Mouse (Mus musculus): ENCODE measurements around the gene Slc47a1. TPM values are rescaled to one million over a fixed set of nuclear protein-coding genes. Genes with fewer than 3 reads are reported as not detected.
"Not testable (repeated sequence)": the region's sequence is repeated elsewhere in the genome, so short reads cannot be mapped to it uniquely, and the experiment has no call there.

Slc47a1 gene
- polyA plus RNA-seq, 2 experiments: 6.2 to 7.5 TPM

- H3K4me3 ChIP-seq (ENCODE audit: insufficient read depth in 1 of 2, low read depth in 2 of 2, low read length in 2 of 2): no peak overlapping the region
- H3K27me3 ChIP-seq (ENCODE audit: control insufficient read depth, insufficient read depth, low read length): no peaks in the 10 kb centered on the region
- no peak overlapping the region for H3K9ac ChIP-seq (replicated peaks)
- H3K27ac ChIP-seq: no peak overlapping the region
- H3K4me1 ChIP-seq (replicated peaks; ENCODE audit: control insufficient read depth in 2 of 2, insufficient read depth in 2 of 2, low read length in 1 of 2): peaks cover 0 to 9% of the 10 kb centered on the region in 2 experiments; a peak in 1 of 4 replicates
- ATAC-seq (ENCODE audit: insufficient read depth) (no peak), DNase-seq (ENCODE audit: low read depth in 3 of 3, low spot score in 3 of 3) (no peak)
- H3K4me2 ChIP-seq (ENCODE audit: low read depth): no peak overlapping the region
- WGBS (ENCODE audit: insufficient replicate concordance): 45% methylated on average over 7 of the region's 7 CpGs
- no peaks in the 10 kb centered on the region; the same call in 1 of the 2 replicates for H3K9me3 ChIP-seq (ENCODE audit: control insufficient read depth, low read length)
- TF ChIP-seq CTCF (IDR thresholded peaks at IDR 0.05; ENCODE audit: low read depth) (no peak), EP300 (IDR thresholded peaks at IDR 0.05; ENCODE audit: low read depth) (no peak)
- no peaks in the 10 kb centered on the region for H3K36me3 ChIP-seq (replicated peaks; ENCODE audit: control insufficient read depth, insufficient read depth, low read depth)
Observed at GRCm38 (mm10) chr11:61310321-61310720, 67.8 kb downstream of the Slc47a1 start.

DNA sequence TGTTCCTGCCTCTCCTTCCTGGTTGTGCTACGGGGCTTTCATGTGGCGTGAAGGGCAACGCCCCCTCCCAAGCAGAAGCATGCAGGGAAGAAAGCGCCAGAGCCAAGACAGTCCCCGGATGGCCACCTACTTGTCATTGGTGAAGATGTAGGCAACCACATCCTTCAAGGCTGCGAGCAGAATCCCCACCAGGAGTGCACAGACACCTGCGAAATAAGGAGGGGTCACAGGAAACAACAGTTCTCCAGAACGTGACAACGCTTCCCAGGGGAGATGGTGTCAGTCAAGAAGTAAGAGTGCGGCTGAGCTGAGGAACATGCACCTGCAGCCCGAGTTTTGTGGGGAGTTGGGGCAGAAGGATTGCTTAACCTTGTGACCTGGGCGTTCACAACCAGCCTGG is 68.3 kb downstream of the Slc47a1 start:
- H3K9me3 ChIP-seq (ENCODE audit: control insufficient read depth, low read length): no peaks in the 10 kb centered on the region; the same call in 1 of the 2 replicates
- no peak overlapping the region for H3K4me3 ChIP-seq (ENCODE audit: insufficient read depth in 1 of 2, low read depth in 2 of 2, low read length in 2 of 2)
- WGBS (ENCODE audit: insufficient replicate concordance): 58% methylated on average over 12 of the region's 12 CpGs
- TF ChIP-seq EP300 (IDR thresholded peaks at IDR 0.05; ENCODE audit: low read depth) (no peak), CTCF (IDR thresholded peaks at IDR 0.05; ENCODE audit: low read depth) (no peak)
- H3K4me2 ChIP-seq (ENCODE audit: low read depth): no peak overlapping the region
- DNase-seq (ENCODE audit: low read depth in 3 of 3, low spot score in 3 of 3) (no peak), ATAC-seq (ENCODE audit: insufficient read depth) (no peak)
- H3K27ac ChIP-seq: no peak overlapping the region
- no peaks in the 10 kb centered on the region for H3K27me3 ChIP-seq (ENCODE audit: control insufficient read depth, insufficient read depth, low read length)
- peaks cover 0 to 9% of the 10 kb centered on the region in 2 experiments; a peak in 1 of 4 replicates for H3K4me1 ChIP-seq (replicated peaks; ENCODE audit: control insufficient read depth in 2 of 2, insufficient read depth in 2 of 2, low read length in 1 of 2)
- no peaks in the 10 kb centered on the region for H3K36me3 ChIP-seq (replicated peaks; ENCODE audit: control insufficient read depth, insufficient read depth, low read depth)
- no peak overlapping the region for H3K9ac ChIP-seq (replicated peaks)

GRCm38 (mm10) chr11:61307795-61308194 is 70.3 kb downstream of the Slc47a1 start:
- DNase-seq (ENCODE audit: low read depth in 3 of 3, low spot score in 3 of 3) (no peak), ATAC-seq (ENCODE audit: insufficient read depth) (no peak; the same call in 1 of the 2 replicates)
- 32% methylated on average over 7 of the region's 7 CpGs for WGBS (ENCODE audit: insufficient replicate concordance)

DNA sequence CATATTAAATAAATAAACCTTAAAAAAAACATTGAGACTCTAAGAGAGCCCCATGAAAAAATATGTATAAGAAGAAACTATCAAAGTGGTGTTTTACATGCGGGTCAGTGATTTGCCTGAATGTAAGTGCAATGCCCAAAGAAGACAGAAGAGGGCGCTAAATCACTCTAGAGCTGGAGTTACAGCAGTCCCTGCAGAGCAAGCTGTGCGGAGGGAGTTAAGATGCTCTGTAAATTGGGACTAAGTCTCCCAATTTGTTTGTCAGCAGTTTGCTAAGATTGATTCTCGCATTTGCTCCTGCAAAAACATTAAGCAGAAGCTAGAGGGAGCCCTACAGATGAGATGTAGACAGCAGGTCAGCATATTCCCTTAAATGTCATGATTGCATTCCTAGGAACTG is 72.8 kb downstream of the Slc47a1 start:
- no peaks in the 10 kb centered on the region; the same call in 1 of the 2 replicates for H3K9me3 ChIP-seq (ENCODE audit: control insufficient read depth, low read length)
- 62% methylated on average over 4 of the region's 4 CpGs for WGBS (ENCODE audit: insufficient replicate concordance)
- peak; percentile 10 to 27 (median 26) for DNase-seq (ENCODE audit: low read depth in 3 of 3, low spot score in 3 of 3)
- ATAC-seq (ENCODE audit: insufficient read depth): no peak
- H3K27ac ChIP-seq: no peak overlapping the region
- TF ChIP-seq EP300 (IDR thresholded peaks at IDR 0.05; ENCODE audit: low read depth) (no peak), CTCF (IDR thresholded peaks at IDR 0.05; ENCODE audit: low read depth) (peak; percentile 66)
- H3K4me2 ChIP-seq (ENCODE audit: low read depth): no peak overlapping the region
- no peak overlapping the region for H3K4me3 ChIP-seq (ENCODE audit: insufficient read depth in 1 of 2, low read depth in 2 of 2, low read length in 2 of 2)
- no peaks in the 10 kb centered on the region for H3K27me3 ChIP-seq (ENCODE audit: control insufficient read depth, insufficient read depth, low read length)
- no peaks in the 10 kb centered on the region for H3K36me3 ChIP-seq (replicated peaks; ENCODE audit: control insufficient read depth, insufficient read depth, low read depth)
- no peak overlapping the region for H3K9ac ChIP-seq (replicated peaks)
- H3K4me1 ChIP-seq (replicated peaks; ENCODE audit: control insufficient read depth in 2 of 2, insufficient read depth in 2 of 2, low read length in 1 of 2): peaks cover 0 to 12% of the 10 kb centered on the region in 2 experiments; a peak in 2 of 4 replicates

More at GRCm38 (mm10) chr11:61307795-61308194, 70.3 kb downstream of the Slc47a1 start:
- H3K4me3 ChIP-seq (ENCODE audit: insufficient read depth in 1 of 2, low read depth in 2 of 2, low read length in 2 of 2): no peak overlapping the region
- H3K36me3 ChIP-seq (replicated peaks; ENCODE audit: control insufficient read depth, insufficient read depth, low read depth): no peaks in the 10 kb centered on the region
- H3K27me3 ChIP-seq (ENCODE audit: control insufficient read depth, insufficient read depth, low read length): no peaks in the 10 kb centered on the region
- H3K9me3 ChIP-seq (ENCODE audit: control insufficient read depth, low read length): no peaks in the 10 kb centered on the region; the same call in 1 of the 2 replicates
- TF ChIP-seq EP300 (IDR thresholded peaks at IDR 0.05; ENCODE audit: low read depth) (no peak), CTCF (IDR thresholded peaks at IDR 0.05; ENCODE audit: low read depth) (no peak)
- H3K27ac ChIP-seq: no peak overlapping the region
- no peak overlapping the region for H3K4me2 ChIP-seq (ENCODE audit: low read depth)
- H3K4me1 ChIP-seq (replicated peaks; ENCODE audit: control insufficient read depth in 2 of 2, insufficient read depth in 2 of 2, low read length in 1 of 2): peaks cover 0 to 9% of the 10 kb centered on the region in 2 experiments; a peak in 1 of 4 replicates
- H3K9ac ChIP-seq (replicated peaks): no peak overlapping the region

- WGBS (ENCODE audit: insufficient replicate concordance): 84% methylated on average over 6 of the region's 10 CpGs
- not testable (repeated sequence) for H3K27me3 ChIP-seq (ENCODE audit: control insufficient read depth, insufficient read depth, low read length); H3K4me2 ChIP-seq (ENCODE audit: low read depth); H3K27ac ChIP-seq; DNase-seq (ENCODE audit: low read depth in 3 of 3, low spot score in 3 of 3); H3K9me3 ChIP-seq (ENCODE audit: control insufficient read depth, low read length); H3K36me3 ChIP-seq (replicated peaks; ENCODE audit: control insufficient read depth, insufficient read depth, low read depth); ATAC-seq (ENCODE audit: insufficient read depth); H3K9ac ChIP-seq (replicated peaks); H3K4me3 ChIP-seq (ENCODE audit: insufficient read depth in 1 of 2, low read depth in 2 of 2, low read length in 2 of 2)
- H3K4me1 ChIP-seq (replicated peaks; ENCODE audit: control insufficient read depth in 2 of 2, insufficient read depth in 2 of 2, low read length in 1 of 2): peaks cover 0 to 14% of the 10 kb centered on the region in 2 experiments; a peak in 2 of 4 replicates
Observed at GRCm38 (mm10) chr11:61304535-61304934, 73.6 kb downstream of the Slc47a1 start.

Measured in liver, embryonic 14.5 days (tissue).